Mouse (Mus musculus): ENCODE results near the gene Copb2.

The Copb2 gene

DNA sequence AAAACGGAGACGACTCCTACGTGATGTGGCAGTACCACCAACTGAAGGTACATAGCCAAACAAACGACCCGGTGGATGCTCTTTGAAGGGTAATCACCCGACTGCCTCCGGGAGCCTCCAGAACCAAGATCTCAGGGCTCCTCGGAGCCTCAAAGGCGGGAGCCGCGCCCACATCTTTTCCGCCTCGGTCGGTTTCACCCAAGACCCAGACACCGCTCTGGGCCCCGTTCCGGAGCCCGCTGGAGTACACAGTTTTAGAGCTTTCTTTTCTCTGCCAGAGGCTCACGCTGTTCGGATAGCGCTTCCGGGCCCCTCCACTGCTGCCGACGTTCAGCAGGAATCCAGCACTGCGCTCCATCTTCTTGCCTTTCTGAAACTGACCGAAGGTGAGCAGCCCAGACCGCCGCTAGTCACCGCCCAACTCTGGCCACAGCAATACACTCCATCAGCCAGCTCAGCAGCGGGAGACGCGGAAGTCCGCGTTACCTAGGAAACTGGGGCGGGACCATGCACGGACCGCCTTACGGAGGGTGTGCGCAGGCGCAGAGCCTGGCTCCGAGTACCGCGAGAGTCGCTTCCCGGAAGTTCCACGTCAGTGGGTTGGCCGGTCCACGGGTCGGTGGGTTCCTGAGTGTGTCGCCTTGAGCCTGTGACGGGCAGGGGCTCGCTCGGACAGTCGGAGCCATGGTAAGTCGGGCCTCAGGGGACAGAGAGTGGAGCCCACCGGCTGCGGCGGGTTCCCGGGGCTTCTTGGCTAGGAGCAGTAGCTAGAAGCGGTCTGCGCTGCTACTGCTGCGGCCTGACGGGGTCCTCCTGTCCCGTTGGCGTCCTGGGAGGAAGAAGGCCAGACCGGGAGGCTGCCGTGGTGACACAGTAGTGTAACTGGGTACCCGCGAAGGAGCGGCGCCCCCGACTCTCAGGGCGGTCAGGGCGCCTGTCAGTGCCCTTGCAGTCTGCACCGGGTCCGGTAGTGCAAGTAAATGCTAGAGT, at the start of gene Copb2:
TSS of gene Copb2 (plus strand) at position 585 of the 990 bp plus-strand sequence.
- in situ Hi-C loops (cut with MboI, MseI) = no loop called here

DNA sequence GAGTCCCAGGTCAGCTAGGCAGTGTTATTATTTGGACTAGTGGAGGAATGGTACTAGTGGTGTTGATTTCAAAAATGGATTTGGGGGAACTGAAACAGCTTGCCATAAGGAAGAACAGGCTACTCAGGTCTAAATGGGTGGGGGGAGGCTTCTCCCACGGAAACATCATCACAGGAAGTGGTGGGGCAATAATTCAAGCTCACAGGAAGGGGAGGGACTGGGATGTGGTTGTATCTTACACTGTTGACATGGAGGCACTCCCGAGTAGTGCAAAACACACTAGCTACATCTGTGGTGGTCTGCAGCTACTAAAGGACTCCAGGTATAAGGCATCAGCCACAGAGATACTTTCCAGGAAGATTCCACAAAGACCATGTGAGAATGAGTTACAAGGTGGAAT, 39.6 kb upstream of the Copb2 start:
- in situ Hi-C loops (cut with MboI, MseI) = no loop called here

DNA sequence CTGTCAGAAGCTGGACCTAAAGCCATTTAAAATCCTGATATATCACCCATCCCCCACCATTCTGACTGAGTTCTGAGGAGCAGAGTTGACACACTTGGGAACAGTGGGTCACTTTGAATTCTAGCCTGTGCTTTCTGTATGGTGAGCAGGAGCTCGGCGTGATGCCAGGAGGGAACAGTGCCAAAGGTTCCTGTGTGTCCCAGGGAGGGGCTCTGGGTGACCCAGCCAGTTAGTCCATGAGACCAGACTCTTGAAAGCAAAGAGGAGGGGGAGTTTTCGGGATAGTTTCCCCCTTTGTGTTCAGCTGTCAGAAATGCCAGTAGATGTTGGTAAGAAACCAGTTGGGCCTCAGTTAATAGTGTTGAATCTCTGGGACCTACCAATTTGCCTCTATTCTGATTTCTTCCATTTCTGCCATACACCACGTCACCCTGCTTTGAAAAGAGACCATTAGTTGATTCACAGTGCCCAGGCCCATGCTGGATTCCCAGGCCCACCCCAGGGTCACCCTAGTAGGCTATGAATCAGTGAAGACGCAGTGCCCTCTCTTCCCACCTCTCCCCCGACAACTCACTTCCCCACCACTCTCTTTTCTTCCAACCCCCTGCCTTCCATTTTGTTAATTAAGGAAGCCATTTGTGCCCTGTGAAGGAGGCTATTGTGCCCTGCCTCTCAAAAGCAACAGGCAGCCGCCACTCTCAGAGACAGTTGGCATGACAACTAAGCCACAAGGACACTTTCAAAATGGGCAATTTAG, 38.6 kb upstream of the Copb2 start:
- in situ Hi-C loops (cut with MboI, MseI) = loop anchor here (25.0 kb wide), 1 partner anchor 1363 kb away; no protein-coding TSS in a partner anchor

DNA sequence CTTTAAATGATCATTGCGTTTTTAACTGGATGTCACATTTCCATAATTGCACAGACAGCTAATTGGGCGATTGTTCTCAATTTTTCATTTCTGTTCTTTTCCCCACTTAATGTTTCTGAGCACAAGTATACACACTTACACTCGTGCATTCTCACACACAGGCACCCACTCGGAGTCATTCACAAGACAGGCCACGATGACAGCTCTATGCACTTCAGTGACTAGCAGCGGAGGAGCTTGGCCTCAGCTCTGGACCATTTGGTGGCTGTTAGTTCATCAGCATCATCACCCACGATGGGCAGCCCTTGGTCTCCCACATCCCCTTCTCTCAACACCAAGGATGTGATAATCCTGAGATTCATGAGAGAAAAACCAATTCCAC, 38.0 kb upstream of the Copb2 start:
- in situ Hi-C loops (cut with MboI, MseI) = loop anchor here (25.0 kb wide), 1 partner anchor 1363 kb away; no protein-coding TSS in a partner anchor

DNA sequence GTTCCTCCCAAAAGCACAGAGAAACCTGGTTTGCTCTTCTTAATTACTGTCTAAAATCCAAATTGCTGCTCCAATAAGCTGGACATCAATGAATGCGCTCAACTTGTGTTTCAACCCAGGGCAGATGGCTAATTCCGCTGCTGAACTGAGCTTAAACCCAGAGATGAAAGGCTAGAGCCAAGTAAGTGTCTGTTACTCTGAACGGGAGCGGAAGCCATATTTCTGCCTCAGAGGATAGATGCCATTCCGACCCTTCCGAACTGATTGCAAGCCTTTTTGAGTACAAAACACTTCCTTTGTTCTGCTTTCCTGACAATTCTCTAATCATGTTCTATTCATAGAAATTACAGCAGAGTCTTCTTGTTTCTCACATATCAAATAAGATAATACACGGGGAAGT, 36.3 kb upstream of the Copb2 start:
- in situ Hi-C loops (cut with MboI, MseI) = loop anchor here (25.0 kb wide), 1 partner anchor 1365 kb away; no protein-coding TSS in a partner anchor

DNA sequence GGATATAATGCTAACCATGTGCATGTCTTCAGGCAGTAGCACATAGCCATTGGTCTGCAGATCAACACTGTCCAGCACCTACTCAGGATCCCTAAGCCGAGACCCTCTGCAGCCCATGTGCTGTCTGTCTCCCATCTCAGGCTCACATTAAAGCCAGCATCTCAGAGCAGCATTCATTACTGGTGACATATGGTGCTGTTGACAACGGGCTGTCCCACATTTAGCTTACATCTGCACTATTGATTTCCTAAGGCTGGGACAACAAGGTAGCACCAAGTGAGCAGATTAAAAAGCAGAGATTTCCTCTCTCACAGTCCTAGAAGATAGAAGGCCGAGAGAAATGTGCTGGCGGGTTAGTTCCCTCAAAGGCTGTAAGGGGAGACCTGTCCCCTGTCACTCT, 33.7 kb upstream of the Copb2 start:
- in situ Hi-C loops (cut with MboI, MseI) = loop anchor here (10.0 to 25.0 kb wide), 2 partner anchors 115 to 1367 kb away; no protein-coding TSS in a partner anchor

DNA sequence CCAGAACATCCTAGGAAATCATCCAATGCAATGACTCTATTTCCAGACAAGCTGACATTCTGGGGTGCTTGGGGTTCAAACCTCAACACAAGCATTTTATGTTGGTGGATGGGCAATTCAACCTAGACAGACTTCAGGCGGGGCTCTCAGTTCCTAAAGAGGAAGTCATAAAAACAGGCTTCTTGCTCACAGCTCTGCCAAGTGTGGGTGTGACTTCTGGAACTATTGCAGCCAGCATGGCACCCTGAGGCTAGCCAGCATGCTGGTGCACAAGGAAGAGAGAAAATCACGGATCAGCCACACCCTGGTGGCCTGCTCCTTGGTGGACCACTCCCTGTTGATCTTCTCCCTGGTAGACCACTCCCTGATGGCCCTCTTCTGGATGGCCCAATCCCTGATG, 32.5 kb upstream of the Copb2 start:
- in situ Hi-C loops (cut with MboI, MseI) = loop anchor here (10.0 to 25.0 kb wide), 2 partner anchors 116 to 1369 kb away; no protein-coding TSS in a partner anchor

DNA sequence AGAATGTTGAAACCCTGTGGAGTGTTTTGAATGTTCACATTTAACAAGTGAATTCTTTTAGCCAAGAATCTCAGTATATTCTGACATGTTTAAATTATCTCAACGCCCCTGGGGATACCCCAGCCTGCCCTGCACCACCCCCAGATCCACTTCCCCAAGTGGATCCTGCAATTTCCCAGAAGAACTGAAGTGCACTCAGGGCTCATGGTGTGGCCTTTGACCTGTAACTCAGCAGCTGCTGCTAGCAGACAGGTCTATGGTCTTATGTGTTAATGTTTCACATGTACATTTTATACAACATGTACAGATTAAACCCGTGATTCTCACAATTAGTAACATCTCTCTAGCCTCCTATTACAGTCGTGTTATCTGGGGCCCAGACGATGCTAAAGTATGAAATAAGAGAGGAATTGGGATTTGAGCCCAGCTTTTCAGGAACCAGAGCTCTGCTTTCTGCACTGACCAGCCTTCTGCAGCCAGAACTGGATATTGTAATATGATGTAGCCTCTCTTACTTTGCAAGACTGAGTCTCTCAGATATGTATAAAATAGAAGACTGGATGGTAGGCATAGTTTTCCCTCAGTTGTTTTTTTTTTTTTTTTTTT, 28.7 kb upstream of the Copb2 start:
- in situ Hi-C loops (cut with MboI, MseI) = loop anchor here (10.0 to 25.0 kb wide), 2 partner anchors 120 to 1372 kb away; no protein-coding TSS in a partner anchor

DNA sequence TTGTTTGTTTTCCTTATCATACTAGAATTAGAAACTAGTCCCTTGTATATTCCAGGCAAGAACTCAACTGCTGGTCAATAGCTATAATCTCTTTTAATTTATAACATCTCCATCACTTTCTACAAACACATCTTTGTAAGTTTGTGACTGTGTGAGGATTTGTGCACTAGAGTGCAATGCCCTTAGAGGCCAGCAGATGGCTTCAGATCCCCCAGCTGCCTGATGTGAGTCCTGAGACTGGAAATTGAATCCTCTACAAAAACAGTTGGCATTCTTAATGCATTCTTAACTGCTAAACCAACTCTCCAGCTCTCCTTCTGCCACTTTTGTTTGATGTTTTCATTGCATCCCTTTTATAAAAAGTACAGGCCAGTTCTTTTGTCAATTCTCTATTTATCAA, 27.8 kb upstream of the Copb2 start:
- in situ Hi-C loops (cut with MboI, MseI) = loop anchor here (10.0 to 25.0 kb wide), 2 partner anchors 121 to 1373 kb away; no protein-coding TSS in a partner anchor

DNA sequence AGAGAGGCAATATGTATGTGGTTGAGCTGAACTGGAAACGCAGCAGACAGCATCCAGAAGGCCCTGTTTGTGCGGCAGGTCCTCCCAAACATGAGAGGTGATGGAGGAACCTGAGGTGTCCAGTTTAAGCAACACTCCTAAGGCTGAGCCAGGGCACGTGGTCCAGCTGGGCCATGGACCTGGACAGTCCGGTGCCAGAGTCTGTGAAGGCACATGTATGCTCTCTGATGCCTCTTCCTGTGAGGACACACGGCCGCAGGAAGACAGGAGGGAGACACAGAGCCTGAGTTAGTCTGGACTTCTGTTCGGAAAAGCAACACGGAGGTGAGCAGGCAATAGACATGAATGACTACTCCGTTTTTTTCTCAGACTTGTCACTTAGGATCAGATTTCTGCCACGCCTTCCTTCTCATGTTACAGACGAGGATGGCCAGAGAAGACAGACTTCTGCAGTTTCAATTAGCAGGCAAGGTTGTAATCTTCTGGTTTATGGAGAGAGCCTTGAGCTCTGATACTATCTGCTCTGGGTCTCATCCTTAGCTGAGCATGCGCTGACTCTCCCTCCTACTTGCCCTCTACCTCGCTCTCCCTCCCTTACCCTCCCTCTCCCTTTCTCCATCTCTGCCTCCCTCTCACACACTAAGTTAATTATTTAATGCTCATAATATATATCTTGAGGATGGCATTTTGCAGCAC, 25.4 kb upstream of the Copb2 start:
- in situ Hi-C loops (cut with MboI, MseI) = loop anchor here (10.0 to 25.0 kb wide), 2 partner anchors 123 to 1376 kb away; no protein-coding TSS in a partner anchor

DNA sequence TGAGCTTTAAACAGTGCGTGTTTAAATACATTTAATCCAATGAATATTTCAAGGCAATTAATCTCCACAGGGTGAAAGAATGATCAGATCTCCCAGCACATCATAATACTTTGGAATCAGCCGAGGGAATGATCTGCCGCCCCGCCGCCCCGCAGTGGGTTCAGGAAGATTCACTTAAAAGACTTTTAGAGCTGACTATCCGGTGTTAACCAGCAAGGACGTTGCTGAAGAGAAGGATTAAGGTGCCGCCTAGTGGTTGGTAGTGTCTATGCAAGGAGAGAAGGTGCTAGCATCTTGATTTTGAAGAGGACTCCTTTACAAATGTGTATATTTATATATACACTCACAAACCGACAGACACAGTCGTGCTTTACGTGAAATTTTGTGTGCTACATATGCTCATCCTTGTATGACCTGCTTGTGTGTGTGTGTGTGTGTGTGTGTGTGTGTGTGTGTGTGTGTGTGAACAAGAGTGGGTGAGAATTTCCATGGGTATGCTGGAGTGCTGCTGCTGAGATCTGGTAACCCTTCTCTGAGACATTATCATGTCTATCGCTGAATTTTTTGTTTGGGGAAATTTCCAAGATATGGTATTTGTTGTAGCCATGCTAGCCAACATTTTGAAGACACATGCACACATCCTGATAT, 24.7 kb upstream of the Copb2 start:
- in situ Hi-C loops (cut with MboI, MseI) = loop anchor here (10.0 to 25.0 kb wide), 2 partner anchors 124 to 1377 kb away; no protein-coding TSS in a partner anchor

DNA sequence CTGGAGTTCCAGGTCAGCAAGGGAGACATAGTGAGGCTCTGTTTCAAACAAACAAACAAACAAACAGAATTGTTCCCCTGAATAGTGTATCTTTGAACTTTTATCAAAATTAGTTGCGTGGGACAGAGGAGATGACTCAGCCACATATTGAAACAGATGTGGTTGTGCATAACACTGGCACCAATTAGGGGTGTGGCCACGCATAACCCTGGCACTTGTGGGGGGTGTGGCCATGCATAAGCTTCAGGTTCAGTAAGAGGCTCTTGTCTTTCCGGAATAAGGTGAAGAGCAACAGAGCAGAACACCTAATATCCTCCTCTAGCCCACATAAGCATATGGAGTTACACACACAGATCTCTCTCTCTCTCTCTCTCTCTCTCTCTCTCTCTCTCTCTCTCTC, 19.5 kb upstream of the Copb2 start:
- in situ Hi-C loops (cut with MboI, MseI) = loop anchor here (25.0 kb wide), 1 partner anchor 1382 kb away; no protein-coding TSS in a partner anchor

DNA sequence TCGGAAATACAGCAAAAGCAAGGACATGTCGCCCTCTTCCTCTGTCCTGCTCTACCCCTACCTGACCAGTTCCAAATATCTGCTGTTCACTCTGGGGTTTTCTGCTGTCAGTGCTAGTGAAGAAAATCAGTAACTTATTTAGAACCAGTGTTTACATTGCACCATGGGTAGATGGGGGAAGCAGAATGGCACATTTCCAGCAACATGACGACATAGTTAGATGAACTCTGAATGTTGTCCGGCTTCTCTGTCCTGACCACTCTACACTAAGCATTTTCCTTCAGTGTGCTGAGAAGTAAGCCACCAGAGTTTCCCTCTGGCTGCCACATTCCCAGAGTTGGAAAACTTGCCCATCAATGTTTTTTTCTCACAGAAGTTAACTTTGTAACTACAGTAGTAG, 20.3 kb downstream of the Copb2 start:
- in situ Hi-C loops (cut with MboI, MseI) = loop anchor here (25.0 kb wide), 1 partner anchor 1003 kb away; the partner anchor contains the start of gene Dbr1

DNA sequence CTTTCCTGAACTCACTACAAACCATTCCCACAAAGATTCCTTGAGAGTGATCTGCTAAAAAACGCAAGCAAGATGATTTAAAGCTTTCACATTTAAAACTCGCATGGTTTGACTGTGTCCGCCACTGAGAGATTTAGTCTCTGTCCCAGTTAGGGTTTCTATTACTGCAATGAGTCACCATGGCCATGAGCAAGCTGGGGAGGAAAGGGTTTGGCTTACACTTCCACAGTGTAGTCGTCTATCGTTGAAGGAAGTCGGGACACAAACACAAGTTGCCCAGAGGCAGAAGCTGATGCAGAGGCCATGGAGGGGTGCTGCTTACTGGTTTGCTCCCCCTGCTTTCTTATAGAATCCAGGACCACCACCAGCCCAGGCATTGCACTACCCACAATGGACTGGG, 36.6 kb downstream of the Copb2 start:
- in situ Hi-C loops (cut with MboI, MseI) = loop anchor here (10.0 kb wide), 2 partner anchors 375 to 645 kb away; partner anchors contain the start of gene Cep70

DNA sequence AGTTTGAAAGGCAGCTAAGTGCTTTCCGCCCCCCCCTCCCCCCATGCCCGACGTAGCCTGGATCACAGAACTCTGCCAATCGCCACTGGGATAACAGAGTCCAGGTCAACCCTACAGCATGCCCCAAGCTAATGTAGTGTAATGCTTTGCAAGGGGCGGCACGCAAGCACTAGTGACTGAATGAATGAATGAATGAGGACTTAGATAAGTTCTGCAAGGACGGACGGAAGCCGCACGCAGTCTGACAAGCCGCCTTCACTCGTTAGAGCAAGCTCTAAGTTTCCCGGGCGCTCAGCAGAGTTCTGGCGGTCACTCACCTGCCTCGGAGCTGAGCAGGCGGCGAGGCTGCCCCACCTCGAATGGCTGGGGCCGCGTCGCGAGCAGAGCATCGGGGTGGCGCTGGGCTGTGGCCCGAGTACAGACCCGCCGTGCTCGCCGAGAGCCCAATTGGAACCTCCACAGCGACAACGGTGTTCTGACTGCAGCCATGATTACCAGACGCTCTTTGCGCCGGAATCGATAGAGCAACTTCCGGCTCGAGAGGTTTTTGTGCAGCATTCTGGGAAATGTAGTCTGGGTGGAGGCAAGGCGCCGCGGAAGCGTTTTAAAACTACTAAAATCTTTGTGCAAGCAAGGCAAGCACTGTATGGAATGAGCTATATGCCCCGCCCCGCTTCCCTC, 37.8 kb downstream of the Copb2 start, which contains the start of gene Mrps22:
TSS of gene Mrps22 (minus strand) at position 505 of the 681 bp plus-strand sequence.
- in situ Hi-C loops (cut with MboI, MseI) = loop anchor here (10.0 kb wide), 2 partner anchors 374 to 644 kb away; partner anchors contain the start of gene Cep70

DNA sequence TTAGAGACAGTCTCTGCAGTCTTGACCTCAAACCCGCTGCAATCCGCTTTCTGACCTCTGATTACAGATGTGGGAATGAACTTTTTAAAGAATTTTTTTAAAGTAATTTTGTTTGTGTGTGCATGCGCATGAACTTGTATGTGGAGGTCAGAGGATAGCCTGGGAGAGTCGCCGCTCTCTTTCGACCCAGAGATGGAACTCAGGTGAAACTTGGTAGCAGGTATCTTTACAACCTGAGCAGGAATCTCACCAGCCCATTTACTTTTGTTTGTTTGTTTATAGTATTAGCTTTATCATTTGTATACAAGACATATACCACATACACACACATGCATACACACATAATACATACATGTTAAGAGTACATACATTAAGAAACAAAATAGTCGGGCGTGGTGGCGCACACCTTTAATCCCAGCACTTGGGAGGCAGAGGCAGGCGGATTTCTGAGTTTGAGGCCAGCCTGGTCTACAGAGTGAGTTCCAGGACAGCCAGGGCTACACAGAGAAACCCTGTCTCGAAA, 38.4 kb downstream of the Copb2 start:
- in situ Hi-C loops (cut with MboI, MseI) = loop anchor here (10.0 kb wide), 2 partner anchors 373 to 643 kb away; partner anchors contain the start of gene Cep70

DNA sequence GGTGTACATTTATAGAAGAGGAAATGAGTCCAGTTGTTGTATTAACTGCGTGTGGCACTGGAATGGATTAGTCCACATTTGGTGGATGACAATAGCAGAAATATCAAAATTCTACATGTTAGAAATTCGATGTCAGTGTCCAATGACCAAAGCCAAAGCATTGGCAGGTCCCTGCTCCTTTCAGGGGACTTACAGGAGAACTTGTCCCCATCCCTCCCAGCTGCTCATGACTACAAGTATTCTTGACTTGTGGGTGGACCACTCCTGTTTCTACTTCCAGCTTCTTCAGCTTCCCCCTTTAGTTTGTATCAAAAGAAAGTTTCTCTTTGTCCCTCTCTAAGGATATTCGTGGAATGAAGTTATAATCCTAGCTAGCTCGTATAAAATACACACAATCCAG, 41.4 kb downstream of the Copb2 start:
- in situ Hi-C loops (cut with MboI, MseI) = loop anchor here (10.0 kb wide), 2 partner anchors 370 to 640 kb away; partner anchors contain the start of gene Cep70

DNA sequence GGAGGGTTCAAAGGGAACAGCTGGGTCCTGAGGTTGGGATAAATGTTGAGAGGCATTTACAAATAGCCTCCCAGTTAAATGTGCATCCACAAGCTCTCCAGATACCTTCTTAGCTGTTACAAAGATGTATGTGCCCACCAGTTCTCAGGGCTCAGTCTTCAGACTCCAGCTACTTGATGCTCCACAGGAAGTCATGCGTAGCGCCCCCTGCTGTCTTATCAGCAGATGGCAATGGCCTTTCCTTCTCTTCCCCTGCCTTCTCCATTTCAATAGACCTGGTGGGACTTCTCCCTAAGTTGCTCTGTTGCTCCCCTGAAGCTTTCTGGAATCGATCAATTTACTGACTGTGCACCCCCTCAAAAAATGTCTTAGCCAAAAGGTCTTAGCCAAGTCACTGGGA, 65.0 kb downstream of the Copb2 start:
- in situ Hi-C loops (cut with MboI, MseI) = loop anchor here (25.0 kb wide), 1 partner anchor 709 kb away; no protein-coding TSS in a partner anchor
